Mouse (Mus musculus) cortical plate, adult 2 months (tissue): ENCODE measurements at regions not wholly inside any gene's neighbourhood (a gene's known extent, or its start where the extent isn't known, plus 50 kb on each side); places are given as distances from the start of the nearest gene placed in this dataset.

Source experiments
- CTCF ChIP-seq: fragments of 200-500 bp; IDR thresholded peaks from 2 replicates; pipeline ENCODE4 v1.5.1; 2011; ENCODE audit warnings: mild to moderate bottlenecking, control low read depth, low read length; ENCODE audit not compliant: insufficient read depth; ENCODE audit errors: extremely low read depth
- POLR2A ChIP-seq: fragments of 200-500 bp; IDR thresholded peaks from 2 replicates; pipeline ENCODE4 v1.6.1; 2011; ENCODE audit warnings: mild to moderate bottlenecking, low read length, control low read depth; ENCODE audit not compliant: insufficient read depth; ENCODE audit errors: extremely low read depth

GRCm38 (mm10) chr7:37290018-37290417, 483.4 kb downstream of the Zfp536 start:
- TF ChIP-seq CTCF: no peak
- no peak for TF ChIP-seq POLR2A
